Mouse (Mus musculus) spleen, postnatal 14 days (tissue): ENCODE data around the gene Idnk.

Source experiments
- DNase-seq, 2 experiments: peaks; one replicate each; pipeline ENCODE4 v3.0.0; 2021 to 2022; ENCODE audit warnings: low spot score in 2 of 2

The Idnk gene

DNA sequence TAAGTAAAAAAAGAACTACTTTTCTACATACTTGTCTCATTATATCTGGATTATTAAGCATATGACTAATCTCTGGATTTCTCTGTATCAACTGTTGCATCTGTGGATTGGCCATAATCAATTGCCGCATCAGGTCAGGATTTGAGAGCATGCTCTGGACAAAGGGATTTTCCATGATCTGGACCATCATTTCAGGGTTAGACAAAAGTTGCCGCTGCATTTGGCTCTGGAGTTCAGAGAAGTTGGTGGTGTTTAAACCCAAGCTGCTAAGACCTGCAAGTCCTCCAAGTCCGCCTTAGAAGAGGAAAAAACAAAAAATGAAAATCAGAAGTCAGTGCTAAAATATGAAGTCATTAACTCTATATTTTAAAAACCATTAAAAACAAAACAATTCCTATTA lies 35.8 kb downstream of the Idnk start:
- DNase-seq, result no peak

GRCm38 (mm10) chr13:58194908-58195307 lies 37.5 kb downstream of the Idnk start:
- no peak for DNase-seq

- DNase-seq, result no peak
Measured at GRCm38 (mm10) chr13:58197211-58197610, 39.8 kb downstream of the Idnk start.

GRCm38 (mm10) chr13:58197981-58198640 lies 40.7 kb downstream of the Idnk start:
- DNase-seq, result no peak

GRCm38 (mm10) chr13:58201343-58201742 lies 43.9 kb downstream of the Idnk start:
- DNase-seq, result no peak

- DNase-seq, result no peak
Measured at GRCm38 (mm10) chr13:58201908-58202307, 44.5 kb downstream of the Idnk start.

GRCm38 (mm10) chr13:58202903-58203302 lies 45.5 kb downstream of the Idnk start:
- no peak for DNase-seq

DNA sequence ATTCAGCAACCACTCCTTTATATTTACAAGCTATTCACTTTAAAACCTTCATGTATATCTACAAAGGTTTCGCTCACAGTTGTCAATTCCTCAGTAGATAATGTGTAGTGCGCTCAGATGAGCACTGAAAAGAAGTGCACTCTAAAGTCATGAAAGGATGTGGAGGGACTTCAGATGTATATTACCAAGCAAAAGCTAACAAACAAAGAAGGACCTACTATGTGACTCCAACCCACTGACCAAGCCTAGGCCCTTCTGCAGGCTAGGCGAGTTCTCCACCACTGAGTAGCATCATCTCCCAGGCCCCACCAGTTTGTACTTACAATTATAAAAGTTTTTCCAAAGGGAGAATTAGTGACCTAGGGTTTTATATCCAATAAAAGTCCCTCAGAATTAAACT lies 46.8 kb downstream of the Idnk start:
- DNase-seq, result no peak

DNA sequence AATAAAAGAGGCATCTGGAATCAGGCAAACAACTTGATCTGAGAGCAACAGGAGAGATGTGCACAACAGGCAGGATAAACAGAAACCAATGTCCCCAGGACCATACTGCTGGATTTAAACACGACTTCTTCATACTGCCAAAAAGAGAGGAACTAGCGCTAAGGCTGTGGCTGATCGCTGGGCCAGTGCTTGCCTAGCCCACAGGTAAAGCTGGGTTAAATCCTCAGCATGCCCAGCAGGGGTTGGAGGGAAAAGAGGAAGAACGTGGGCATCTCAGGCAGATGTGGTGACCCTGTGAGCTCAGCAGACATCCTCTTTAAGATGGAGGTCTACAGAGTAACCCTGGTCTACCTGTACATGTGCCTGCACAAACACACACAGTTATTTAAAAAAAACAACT lies 47.5 kb downstream of the Idnk start:
- DNase-seq, result no peak

- no peak for DNase-seq
Measured at GRCm38 (mm10) chr13:58206084-58206483, 48.6 kb downstream of the Idnk start.

DNA sequence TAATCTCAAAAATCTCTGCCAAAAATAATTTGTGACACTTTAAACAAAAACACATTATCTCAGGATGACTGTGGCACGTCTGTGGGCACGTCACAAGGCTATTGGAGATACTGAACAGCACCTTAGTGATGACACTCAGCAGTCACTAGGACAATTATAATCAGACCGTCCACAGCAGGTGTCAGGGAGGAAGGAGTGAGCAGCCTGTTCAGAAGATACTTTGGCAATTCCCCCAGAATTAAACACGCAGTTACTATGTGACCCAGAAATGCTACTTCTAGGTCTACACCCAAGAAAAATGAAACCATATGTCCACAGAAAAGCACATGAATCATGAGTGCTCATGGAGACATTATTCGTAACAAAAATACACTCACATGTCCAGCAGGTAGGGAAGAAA lies 53.0 kb downstream of the Idnk start:
- DNase-seq, result no peak

- no peak for DNase-seq
Measured at GRCm38 (mm10) chr13:58212530-58212929, 55.1 kb downstream of the Idnk start.

- no peak for DNase-seq
Measured at GRCm38 (mm10) chr13:58213801-58214200, 56.4 kb downstream of the Idnk start.
